12 mouse cellular contexts compared by ENCODE assay signal in genomic region chr7:83549353-83549774, GRCm38 (mm10). TPM values are rescaled to one million over a fixed set of nuclear protein-coding genes. Genes with fewer than 3 reads are reported as not detected.
DNase-seq lines count a peak whose midpoint lies in the region; ATAC-seq and TF ChIP-seq lines count a peak whose summit lies in the region.
"Had no signal": no experiment of that assay in that cellular context is flagged by ENCODE, and none has a peak within 500 bp of the region (broad histone marks: within the 10 kb centered on the region; RNA-seq: fewer than 3 reads in every experiment).

No protein-coding gene starts in this region.

- no peak for TF ChIP-seq CTCF in heart, postnatal 0 days (IDR thresholded peaks at IDR 0.05; ENCODE audit: low read depth)

- ATAC-seq in heart, postnatal 0 days (ENCODE audit: insufficient read depth, low read depth): no peak
- ATAC-seq in embryonic facial prominence, embryonic 13.5 days (ENCODE audit: insufficient number of reproducible peaks, insufficient read depth, low FRiP score, low TSS enrichment, low read depth): no peak
- peak; percentile 79 for ATAC-seq in midbrain, embryonic 15.5 days (replicated peaks)
- ATAC-seq: liver, embryonic 12.5 days had no signal

- peak overlapping the region; percentile 42; the same call in 1 of the 2 replicates for H3K4me2 ChIP-seq in heart, postnatal 0 days (ENCODE audit: low read depth, low read length)
- peak overlapping the region; percentile 33; the same call in 1 of the 2 replicates for H3K4me2 ChIP-seq in embryonic facial prominence, embryonic 13.5 days
- H3K4me2 ChIP-seq in midbrain, embryonic 15.5 days: peak overlapping the region; percentile 50
- H3K4me2 ChIP-seq: liver, embryonic 12.5 days had no signal

- H3K4me1 ChIP-seq in heart, postnatal 0 days (ENCODE audit: control insufficient read depth, insufficient read depth): no peaks in the 10 kb centered on the region
- H3K4me1 ChIP-seq in embryonic facial prominence, embryonic 13.5 days: peaks cover 16% of the 10 kb centered on the region
- H3K4me1 ChIP-seq in hindbrain, embryonic 10.5 days (replicated peaks): peaks cover 20% of the 10 kb centered on the region
- peaks cover 22% of the 10 kb centered on the region for H3K4me1 ChIP-seq in midbrain, embryonic 15.5 days
- H3K4me1 ChIP-seq: liver, embryonic 12.5 days had no signal

- H3K27ac ChIP-seq in heart, postnatal 0 days (ENCODE audit: low read depth): no peak overlapping the region
- no peak overlapping the region for H3K27ac ChIP-seq in embryonic facial prominence, embryonic 13.5 days
- H3K27ac ChIP-seq in hindbrain, embryonic 10.5 days: peak overlapping the region; percentile 54
- peak overlapping the region; percentile 91 for H3K27ac ChIP-seq in midbrain, embryonic 15.5 days
- H3K27ac ChIP-seq: liver, embryonic 12.5 days had no signal

- WGBS in heart, postnatal 0 days: 52% methylated on average over 7 of the region's 7 CpGs
- WGBS in embryonic facial prominence, embryonic 13.5 days: 62% methylated on average over 7 of the region's 7 CpGs
- 81% methylated on average over 7 of the region's 7 CpGs for WGBS in hindbrain, embryonic 10.5 days
- 27% methylated on average over 7 of the region's 7 CpGs for WGBS in midbrain, embryonic 15.5 days

- H3K36me3 ChIP-seq in heart, postnatal 0 days (replicated peaks; ENCODE audit: control insufficient read depth, insufficient read depth, low read length): no peaks in the 10 kb centered on the region
- no peaks in the 10 kb centered on the region for H3K36me3 ChIP-seq in embryonic facial prominence, embryonic 13.5 days
- H3K36me3 ChIP-seq in hindbrain, embryonic 10.5 days: no peaks in the 10 kb centered on the region
- no peaks in the 10 kb centered on the region for H3K36me3 ChIP-seq in midbrain, embryonic 15.5 days (replicated peaks)
- H3K36me3 ChIP-seq: liver, embryonic 12.5 days had no signal

- H3K9me3 ChIP-seq in heart, postnatal 0 days (replicated peaks; ENCODE audit: control insufficient read depth, low read length): no peaks in the 10 kb centered on the region
- H3K9me3 ChIP-seq in embryonic facial prominence, embryonic 13.5 days: no peaks in the 10 kb centered on the region
- H3K9me3 ChIP-seq in hindbrain, embryonic 10.5 days: no peaks in the 10 kb centered on the region
- H3K9me3 ChIP-seq in midbrain, embryonic 15.5 days: no peaks in the 10 kb centered on the region
- H3K9me3 ChIP-seq: liver, embryonic 12.5 days had no signal

- H3K27me3 ChIP-seq in heart, postnatal 0 days (ENCODE audit: control insufficient read depth, insufficient read depth, low read length): no peaks in the 10 kb centered on the region
- no peaks in the 10 kb centered on the region for H3K27me3 ChIP-seq in embryonic facial prominence, embryonic 13.5 days
- no peaks in the 10 kb centered on the region for H3K27me3 ChIP-seq in hindbrain, embryonic 10.5 days (ENCODE audit: insufficient read depth, poor library complexity, severe bottlenecking)
- no peaks in the 10 kb centered on the region for H3K27me3 ChIP-seq in midbrain, embryonic 15.5 days (replicated peaks)
- H3K27me3 ChIP-seq: liver, embryonic 12.5 days had no signal

- no peak overlapping the region for H3K4me3 ChIP-seq in heart, postnatal 0 days (ENCODE audit: low read depth, low read length)
- no peak overlapping the region for H3K4me3 ChIP-seq in embryonic facial prominence, embryonic 13.5 days
- no peak overlapping the region for H3K4me3 ChIP-seq in hindbrain, embryonic 10.5 days
- H3K4me3 ChIP-seq in midbrain, embryonic 15.5 days: peak overlapping the region; percentile 29
- H3K4me3 ChIP-seq: liver, embryonic 12.5 days had no signal

- no peak for TF ChIP-seq EP300 in heart, postnatal 0 days (IDR thresholded peaks at IDR 0.05; ENCODE audit: low read depth)

- H3K9ac ChIP-seq in heart, postnatal 0 days (replicated peaks; ENCODE audit: low read depth, low read length): no peak overlapping the region
- H3K9ac ChIP-seq in embryonic facial prominence, embryonic 13.5 days: no peak overlapping the region
- H3K9ac ChIP-seq in midbrain, embryonic 15.5 days: peak overlapping the region; percentile 33
- H3K9ac ChIP-seq: liver, embryonic 12.5 days had no signal

- no peak for DNase-seq in heart, postnatal 0 days (ENCODE audit: low spot score)
- no peak for DNase-seq in heart, adult 11 months
- DNase-seq in hindbrain, embryonic 10.5 days (ENCODE audit: low spot score): no peak
- no peak for DNase-seq in right cerebral cortex, postnatal 25 days
- no peak for DNase-seq in adrenal gland, adult 2 months
- DNase-seq in left cerebral cortex, adult 11 months (ENCODE audit: low spot score): no peak
- DNase-seq: cerebellum, postnatal 36 days; kidney, adult 18-20 months; layer of hippocampus, adult 9-11 months had no signal

RNA-seq across cellular contexts. Expression of gene Tmc3, which starts 35.4 kb away (rescaled TPM):
- total RNA-seq in heart, postnatal 0 days (2014; rRNA removed; ENCODE audit: low replicate concordance): 0.04 and 0.23 TPM in 2 replicates
- 0.38 and 0.49 TPM in 2 replicates for polyA plus RNA-seq in heart, postnatal 0 days (2015; fragmentation: Nextera tagmentation; extraction: Ambion mirVana)
- 0.70 and 1.0 TPM in 2 replicates for polyA plus RNA-seq in embryonic facial prominence, embryonic 13.5 days (2015; fragmentation: Nextera tagmentation; extraction: Ambion mirVana)
- 0.67 and 0.80 TPM in 2 replicates for polyA plus RNA-seq in hindbrain, embryonic 10.5 days (2016; fragmentation: Nextera tagmentation; extraction: Ambion mirVana)
- 0.08 and 0.37 TPM in 2 replicates for polyA plus RNA-seq in midbrain, embryonic 15.5 days (2015; fragmentation: Nextera tagmentation; extraction: Ambion mirVana)
- total RNA-seq in adrenal gland, adult 2 months (2021): under 1 TPM; 0.12 to 0.17 TPM
- 0.08 and 0.26 TPM in 2 replicates for polyA plus RNA-seq in adrenal gland, adult 2 months (2012; rRNA removed)

Comparison
In these comparisons a context has a peak if more than half of its experiments do, and no peak if none do; other contexts are left out.
1. H3K27ac ChIP-seq: peak in hindbrain, embryonic 10.5 days (single experiment) and midbrain, embryonic 15.5 days (single experiment); none in heart, postnatal 0 days (single experiment) and embryonic facial prominence, embryonic 13.5 days (single experiment).
2. Peak in every context shown above with its lines, with median percentiles within 50 percentile points of each other: H3K4me2 ChIP-seq.